ENCODE assay signal across 17 mouse cellular contexts in genomic region chr7:4523205-4524130, GRCm38 (mm10). TPM values are rescaled to one million over a fixed set of nuclear protein-coding genes. Genes with fewer than 3 reads are reported as not detected.
DNase-seq lines count a peak whose midpoint lies in the region; ATAC-seq lines count a peak whose summit lies in the region.
"Had no signal": no experiment of that assay in that cellular context is flagged by ENCODE, and none has a peak within 500 bp of the region (broad histone marks: within the 10 kb centered on the region; RNA-seq: fewer than 3 reads in every experiment).

No protein-coding gene starts in this region.

- 77% methylated on average over 33 of the region's 33 CpGs for whole genome bisulfite sequencing in heart, embryonic 12.5 days

- H3K27me3 ChIP-seq in heart, embryonic 12.5 days (replicated peaks): peaks cover 15% of the 10 kb centered on the region

- peak overlapping the region; percentile 94 for H3K27ac ChIP-seq in heart, embryonic 12.5 days (ENCODE audit: poor library complexity, severe bottlenecking)
- H3K27ac ChIP-seq: forebrain, embryonic 10.5 days; hindbrain, embryonic 15.5 days; liver, embryonic 12.5 days; midbrain, embryonic 12.5 days; stomach, postnatal 0 days had no signal

- H3K9ac ChIP-seq in heart, embryonic 12.5 days: 0 out of 2 replicates have a peak overlapping the region, but pooled peaks have one; percentile 40
- H3K9ac ChIP-seq: forebrain, postnatal 0 days; hindbrain, embryonic 15.5 days; liver, embryonic 12.5 days; midbrain, embryonic 12.5 days had no signal

- H3K9me3 ChIP-seq in heart, embryonic 12.5 days (replicated peaks): no peaks in the 10 kb centered on the region
- H3K9me3 ChIP-seq: forebrain, embryonic 10.5 days; hindbrain, embryonic 15.5 days; liver, embryonic 12.5 days; midbrain, embryonic 12.5 days had no signal

- H3K4me1 ChIP-seq in heart, embryonic 12.5 days (replicated peaks): peaks cover 52% of the 10 kb centered on the region

- peak overlapping the region; percentile 77 for H3K4me2 ChIP-seq in heart, embryonic 12.5 days
- H3K4me2 ChIP-seq: hindbrain, embryonic 15.5 days; liver, embryonic 12.5 days; midbrain, embryonic 12.5 days had no signal

- H3K36me3 ChIP-seq in heart, embryonic 12.5 days: peaks cover 19% of the 10 kb centered on the region
- H3K36me3 ChIP-seq: forebrain, embryonic 10.5 days; hindbrain, embryonic 15.5 days; liver, embryonic 12.5 days; midbrain, embryonic 12.5 days had no signal

- peak overlapping the region; percentile 61; the same call in 1 of the 2 replicates for H3K4me3 ChIP-seq in heart, embryonic 12.5 days
- H3K4me3 ChIP-seq: forebrain, embryonic 10.5 days; hindbrain, embryonic 15.5 days; liver, embryonic 12.5 days; midbrain, embryonic 12.5 days had no signal

- peak; percentile 24 for DNase-seq in cerebellum, adult 9-11 months
- DNase-seq in cerebellum, adult 11-12 months: no peak
- no peak for DNase-seq in heart, adult 8-10 months (ENCODE audit: low spot score)
- DNase-seq in R1 (ENCODE audit: low read depth, low spot score): peak; percentile 31
- peak; percentile 42 for DNase-seq in heart, postnatal 4 days
- no peak for DNase-seq in gastrocnemius, postnatal 10 days
- DNase-seq: cerebellum, adult 9-10 months; gastrocnemius, postnatal 36 days had no signal

- ATAC-seq in heart, embryonic 12.5 days (ENCODE audit: insufficient number of reproducible peaks, low FRiP score): no peak
- ATAC-seq: liver, embryonic 12.5 days had no signal

RNA-seq across cellular contexts. Expression of gene Tnni3, which starts 0.6 kb away (rescaled TPM):
- polyA plus RNA-seq in heart, embryonic 12.5 days (2016; fragmentation: Nextera tagmentation; extraction: Ambion mirVana): 1,739 and 1,749 TPM in 2 replicates
- over 10,000 TPM in 3 of 4 experiments, 1,000 to 10,000 TPM in 1; 9,443 to 11,840 (median 11,050) TPM for total RNA-seq in heart, adult 8-10 months (2022)
- 1,000 to 10,000 TPM; 4,693 to 5,168 TPM for total RNA-seq in heart, postnatal 4 days (2021)
- 1 to 10 TPM; 1.4 to 2.3 TPM for total RNA-seq in gastrocnemius, postnatal 10 days (2021)

RNA-seq across cellular contexts. Expression of gene Tnnt1, which starts 7.3 kb away (rescaled TPM):
- 543 and 550 TPM in 2 replicates for polyA plus RNA-seq in heart, embryonic 12.5 days (2016; fragmentation: Nextera tagmentation; extraction: Ambion mirVana)
- total RNA-seq in heart, adult 8-10 months (2022): 10 to 100 TPM; 12.4 to 22.1 (median 19.0) TPM
- total RNA-seq in heart, postnatal 4 days (2021): 10 to 100 TPM; 48.7 to 59.0 TPM
- total RNA-seq in gastrocnemius, postnatal 10 days (2021): 100 to 1,000 TPM; 288 to 386 TPM

RNA-seq across cellular contexts. Expression of gene Dnaaf3, which starts 8.8 kb away (rescaled TPM):
- 0.54 and 0.83 TPM in 2 replicates for polyA plus RNA-seq in heart, embryonic 12.5 days (2016; fragmentation: Nextera tagmentation; extraction: Ambion mirVana)
- total RNA-seq in heart, adult 8-10 months (2022): 1 to 10 TPM; 2.3 to 3.0 (median 2.6) TPM
- under 1 TPM; 0.41 to 0.57 TPM for total RNA-seq in heart, postnatal 4 days (2021)
- total RNA-seq in gastrocnemius, postnatal 10 days (2021): under 1 TPM; 0.14 to 0.23 TPM
- total RNA-seq: gastrocnemius, postnatal 36 days had no signal

RNA-seq across cellular contexts. Expression of gene Ppp1r12c, which starts 22.0 kb away (rescaled TPM):
- polyA plus RNA-seq in heart, embryonic 12.5 days (2016; fragmentation: Nextera tagmentation; extraction: Ambion mirVana): 50.2 and 53.9 TPM in 2 replicates
- 10 to 100 TPM; 55.6 to 74.8 (median 61.6) TPM for total RNA-seq in heart, adult 8-10 months (2022)
- total RNA-seq in heart, postnatal 4 days (2021): 10 to 100 TPM; 89.8 to 92.3 TPM
- total RNA-seq in gastrocnemius, postnatal 10 days (2021): 10 to 100 TPM; 37.9 to 52.6 TPM

RNA-seq across cellular contexts. Expression of gene Syt5, which starts 23.9 kb away (rescaled TPM):
- polyA plus RNA-seq in heart, embryonic 12.5 days (2016; fragmentation: Nextera tagmentation; extraction: Ambion mirVana): 1.4 and 1.6 TPM in 2 replicates
- total RNA-seq in heart, adult 8-10 months (2022): 1 to 10 TPM in 1 of 4 experiments, under 1 TPM in 3; 0.50 to 1.0 (median 0.83) TPM
- total RNA-seq in heart, postnatal 4 days (2021): 1 to 10 TPM; 1.1 to 1.5 TPM
- under 1 TPM; 0.16 to 0.25 TPM for total RNA-seq in gastrocnemius, postnatal 10 days (2021)
- total RNA-seq: common myeloid progenitor, adult 5-6 weeks; gastrocnemius, postnatal 36 days; hematopoietic stem cell, adult 5-6 weeks had no signal

Comparison
In these comparisons a context has a peak if more than half of its experiments do, and no peak if none do; other contexts are left out.
1. DNase-seq: peak in cerebellum, adult 9-11 months (single experiment), R1 (single experiment) and heart, postnatal 4 days (single experiment); none in cerebellum, adult 11-12 months (single experiment), heart, adult 8-10 months (single experiment) and gastrocnemius, postnatal 10 days (single experiment).
2. RNA of gene Tnni3, which starts 0.6 kb away (total RNA-seq): 9,443 to 11,840 TPM in heart, adult 8-10 months and 4,693 to 5,168 TPM in heart, postnatal 4 days; 1.4 to 2.3 TPM in gastrocnemius, postnatal 10 days; every median in the first group is over 1,000 times any median in the second.
3. RNA of gene Tnnt1, which starts 7.3 kb away (total RNA-seq): 288 to 386 TPM in gastrocnemius, postnatal 10 days; 48.7 to 59.0 TPM in heart, postnatal 4 days and 12.4 to 22.1 TPM in heart, adult 8-10 months; every median in the first group is over 4 times any median in the second.